Mouse (Mus musculus) testis, adult 2 months (tissue): ENCODE data around the gene Synpo2.

ENCODE experiments used
- CTCF ChIP-seq: fragments of 200-500 bp; IDR thresholded peaks from 2 replicates; pipeline ENCODE4 v1.5.1; 2012; ENCODE audit warnings: low read depth, mild to moderate bottlenecking, inconsistent platforms, low read length, moderate library complexity; ENCODE audit not compliant: control insufficient read depth, insufficient read depth, insufficient replicate concordance
- POLR2A ChIP-seq: fragments of 200-500 bp; IDR thresholded peaks from 2 replicates; pipeline ENCODE4 v1.6.1; 2012; ENCODE audit warnings: low read depth, mild to moderate bottlenecking, inconsistent platforms, low read length, moderate library complexity; ENCODE audit not compliant: control insufficient read depth

- no peak for TF ChIP-seq CTCF
- no peak for TF ChIP-seq POLR2A
These were observed 454 bp downstream of the Synpo2 start for GRCm38 (mm10) chr3:123235495-123235894.
